2 mouse cellular contexts compared by ENCODE assay signal in genomic region chr13:75929071-75929470, GRCm38 (mm10). TPM values are rescaled to one million over a fixed set of nuclear protein-coding genes. Genes with fewer than 3 reads are reported as not detected.
"Had no signal": no experiment of that assay in that cellular context is flagged by ENCODE, and none has a peak within 500 bp of the region (broad histone marks: within the 10 kb centered on the region; RNA-seq: fewer than 3 reads in every experiment).

No protein-coding gene starts in this region.

RNA-seq across cellular contexts. Expression of gene Spata9, which starts 37.9 kb away (rescaled TPM):
- polyA plus RNA-seq: erythroblast, embryonic 14.5 days; heart, adult 2 months had no signal
